Mouse (Mus musculus) lung, adult 10 weeks (tissue): ENCODE data around the gene Arpc1b. TPM values are rescaled to one million over a fixed set of nuclear protein-coding genes. Genes with fewer than 3 reads are reported as not detected.

Experiments
- polyA plus RNA-seq: library from polyadenylated mRNA; stranded (reverse); fragments of 350-450 nt; fragmentation: Illumina TruSeq; extraction: RNeasy Lipid Tissue Mini Kit (QIAGEN cat#74804); gene quantifications from one replicate; pipeline ENCODE4 v1.2.3, GENCODE M21; 2014; ENCODE audit warnings: low read depth, low replicate concordance; ENCODE audit not compliant: insufficient read depth

Arpc1b gene
- polyA plus RNA-seq: 228 TPM

DNA sequence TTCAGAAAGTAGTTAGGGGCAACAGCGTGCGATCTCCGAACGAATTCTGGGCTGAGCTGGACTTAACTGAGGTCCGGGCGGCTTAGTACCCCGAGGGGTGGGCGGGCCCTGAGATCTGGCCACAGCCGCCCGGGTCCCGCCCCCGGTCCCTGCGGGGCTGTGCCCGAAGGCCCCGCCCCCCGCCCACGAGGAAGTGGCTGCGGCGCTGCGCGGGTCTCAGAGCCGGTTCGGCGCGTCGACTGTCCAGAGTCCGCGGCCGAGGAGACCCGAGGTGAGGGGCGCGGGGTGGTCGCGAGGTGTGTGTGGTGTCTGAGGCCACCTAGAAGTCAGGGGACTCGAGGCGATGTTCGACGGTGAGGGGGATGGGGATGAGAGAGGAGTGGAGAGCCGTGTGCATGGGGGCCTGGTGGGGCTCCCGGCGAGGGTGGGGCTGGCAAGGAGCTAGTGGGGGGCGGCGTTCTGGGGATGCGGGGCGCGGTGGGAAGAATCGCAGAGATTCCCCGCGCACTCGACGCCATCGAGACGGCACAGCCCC lies at the start of gene Arpc1b:
Arpc1b (plus strand) TSS at position 145 of the 535 bp plus-strand sequence.

DNA sequence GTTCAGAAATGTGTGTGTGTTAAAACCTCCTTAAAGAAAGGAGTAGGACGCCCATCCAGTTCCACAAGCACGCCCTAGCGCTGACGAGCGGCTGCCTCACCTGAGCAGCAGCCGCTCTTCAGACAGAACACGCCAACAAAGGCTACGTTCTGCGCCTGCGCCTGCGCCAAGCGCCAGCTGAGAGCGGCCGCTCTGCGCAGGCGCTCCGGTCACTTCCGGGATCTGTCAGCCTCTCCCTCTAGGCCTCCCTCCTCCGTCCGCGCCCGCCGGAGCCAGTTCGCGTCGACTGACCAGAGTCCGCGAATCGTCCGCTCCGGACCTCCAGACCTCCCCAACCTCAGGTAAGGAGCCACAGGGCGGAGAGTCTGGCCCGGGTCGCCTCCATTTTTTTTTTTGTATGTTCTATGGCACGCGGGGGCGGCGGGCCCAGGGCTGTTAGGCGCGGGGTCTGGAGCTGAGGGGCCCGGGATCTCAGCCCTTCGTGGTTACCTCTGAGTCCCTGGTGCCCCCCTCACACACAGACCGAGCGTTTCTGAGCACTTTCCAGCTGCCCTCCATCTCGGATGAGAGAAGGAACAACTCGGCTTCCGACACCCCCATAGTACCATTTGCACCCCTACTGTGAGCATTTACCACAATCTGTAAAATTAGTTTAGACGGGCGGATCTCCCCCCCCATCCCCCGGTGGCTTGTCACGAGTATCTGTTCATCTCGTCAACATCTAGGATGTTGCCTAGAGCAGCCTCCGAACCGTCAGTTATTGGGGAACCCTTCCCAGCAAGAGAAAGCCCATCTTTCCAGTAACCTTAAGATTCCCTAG lies 30.2 kb upstream of the Arpc1b start, which contains the start of the genes Arpc1a and Kpna7:
Arpc1a (plus strand) TSS at position 199 of the 820 bp plus-strand sequence.
Kpna7 (minus strand) TSS at position 399 of the 820 bp plus-strand sequence.

DNA sequence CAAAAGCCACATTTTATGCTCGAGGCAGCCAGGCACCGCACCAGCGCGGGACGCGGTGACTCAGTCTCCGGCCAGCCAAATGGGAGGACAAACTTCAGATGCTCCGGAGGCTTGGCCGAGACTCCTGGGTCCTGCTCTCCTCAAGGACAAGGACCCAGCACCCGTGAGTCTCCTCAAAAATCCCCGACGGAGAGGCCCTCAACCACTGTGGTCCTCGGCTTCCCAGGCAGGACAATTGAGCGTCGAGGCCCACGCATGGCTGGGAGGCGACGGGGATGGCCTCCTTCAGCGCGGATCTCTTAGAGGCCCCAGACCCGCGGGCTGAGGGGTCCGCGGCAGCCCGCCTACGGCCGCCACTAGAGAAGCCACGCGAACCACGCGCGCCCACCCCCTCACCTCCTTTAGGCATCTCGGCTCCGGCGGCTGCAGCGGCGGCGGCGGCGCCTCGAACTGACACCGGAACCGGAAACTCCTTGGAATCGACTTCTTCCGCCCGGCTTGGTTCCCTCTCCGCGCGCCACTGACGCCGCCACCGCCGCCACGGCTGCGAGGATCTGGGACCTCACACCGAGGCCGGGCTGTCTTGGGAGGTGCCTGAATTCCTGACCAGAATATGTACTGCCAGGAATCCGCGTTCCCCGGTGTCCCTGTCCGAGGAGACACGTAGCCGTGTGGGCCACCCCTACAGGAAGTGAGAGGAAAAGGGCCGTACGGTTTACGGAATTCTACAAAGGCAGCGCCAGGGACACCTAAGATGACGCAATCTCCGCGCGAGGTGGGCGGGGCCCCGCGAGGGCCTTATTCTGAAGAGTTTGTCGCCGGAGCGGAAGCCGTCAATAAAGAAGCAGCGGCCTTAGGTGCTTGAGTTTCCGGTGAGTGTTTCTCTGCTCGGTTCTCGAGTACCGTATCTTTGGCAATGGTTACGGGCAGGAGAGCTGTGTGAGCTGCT lies 25.8 kb downstream of the Arpc1b start, which contains the start of the genes Pdap1 and Bud31:
Pdap1 (minus strand) TSS at position 668 of the 949 bp plus-strand sequence.
Bud31 (plus strand) TSS at position 792 of the 949 bp plus-strand sequence.

DNA sequence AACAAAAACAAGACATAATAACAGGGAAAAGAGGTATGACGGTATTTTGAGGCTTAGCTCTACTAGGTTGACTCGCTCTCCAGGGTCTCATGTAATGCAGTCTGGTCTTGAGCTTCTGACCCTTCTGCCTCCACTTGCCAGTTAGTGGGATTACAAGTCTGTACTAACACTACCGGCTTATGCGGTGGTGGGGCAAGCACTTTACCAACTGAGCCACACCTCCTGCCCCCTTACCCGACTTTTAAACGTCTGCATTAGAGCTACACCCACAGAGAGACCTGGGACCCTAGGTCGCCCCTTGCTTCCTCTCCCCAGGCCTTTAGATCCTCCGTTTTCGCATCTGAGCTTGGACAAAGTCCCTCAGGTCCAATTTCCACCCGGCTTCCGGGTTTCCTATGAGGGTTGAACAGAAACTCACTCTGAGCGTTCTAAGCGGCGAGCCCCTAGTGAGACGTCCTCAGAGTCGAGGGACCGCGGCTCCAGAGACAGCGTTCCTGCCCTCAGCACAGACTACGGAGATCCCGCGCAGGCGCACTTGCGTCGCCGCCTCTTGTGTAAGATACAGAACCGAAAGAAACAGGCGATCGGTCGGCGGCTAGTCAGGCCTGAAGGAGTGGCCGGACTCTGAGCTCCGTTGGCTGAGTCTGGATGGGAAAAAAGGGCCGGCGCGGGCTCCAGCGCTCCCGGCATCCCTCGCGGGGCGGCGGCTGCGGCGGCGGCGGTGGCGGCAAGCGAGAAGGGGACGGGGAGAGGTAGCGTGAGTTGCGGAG lies 52.7 kb downstream of the Arpc1b start, which contains the start of the genes Ptcd1 and Cpsf4:
Ptcd1 (minus strand) TSS at position 573 of the 770 bp plus-strand sequence.
Cpsf4 (plus strand) TSS at position 678 of the 770 bp plus-strand sequence.

Other genes with a start within 250 kb of the Arpc1b start
- 9.8 TPM for gene Smurf1, start 148.4 kb upstream of the Arpc1b start, polyA plus RNA-seq
- not detected for gene Gm4871, start 81.5 kb upstream of the Arpc1b start, polyA plus RNA-seq
- gene 1700018F24Rik, start 71.2 kb upstream of the Arpc1b start, polyA plus RNA-seq: not detected
- gene Arpc1a, start 30.4 kb upstream of the Arpc1b start, polyA plus RNA-seq: 133 TPM
- not detected for gene Kpna7, start 30.2 kb upstream of the Arpc1b start, polyA plus RNA-seq
- 53.5 TPM for gene Pdap1, start 26.0 kb downstream of the Arpc1b start, polyA plus RNA-seq
- 134 TPM for gene Bud31, start 26.1 kb downstream of the Arpc1b start, polyA plus RNA-seq
- 6.8 TPM for gene Ptcd1, start 52.9 kb downstream of the Arpc1b start, polyA plus RNA-seq
- gene Cpsf4, start 53.0 kb downstream of the Arpc1b start, polyA plus RNA-seq: 15.0 TPM
- gene Atp5j2, start 77.8 kb downstream of the Arpc1b start, polyA plus RNA-seq: 320 TPM
- 8.3 TPM for gene Zkscan14, start 87.7 kb downstream of the Arpc1b start, polyA plus RNA-seq
- 3.9 TPM for gene Zkscan5, start 90.3 kb downstream of the Arpc1b start, polyA plus RNA-seq
- 17.6 TPM for gene Zfp655, start 117.5 kb downstream of the Arpc1b start, polyA plus RNA-seq
- gene Zscan25, start 166.3 kb downstream of the Arpc1b start, polyA plus RNA-seq: 4.7 TPM
- gene Cyp3a57, start 231.1 kb downstream of the Arpc1b start, polyA plus RNA-seq: 0.11 TPM